Mouse (Mus musculus): ENCODE measurements around the gene Gm20777. TPM values are rescaled to one million over a fixed set of nuclear protein-coding genes. Genes with fewer than 3 reads are reported as not detected.
"Not testable (repeated sequence)": the region's sequence is repeated elsewhere in the genome, so short reads cannot be mapped to it uniquely, and the experiment has no call there.

Gm20777 gene
- polyA plus RNA-seq (2016; fragmentation: Nextera tagmentation; extraction: Ambion mirVana) = not detected in 2 replicates

- not testable (repeated sequence) for ATAC-seq (ENCODE audit: insufficient number of reproducible peaks, insufficient read depth, low FRiP score, low TSS enrichment); H3K4me2 ChIP-seq (replicated peaks); H3K27ac ChIP-seq; H3K36me3 ChIP-seq; H3K9ac ChIP-seq; H3K4me1 ChIP-seq; H3K27me3 ChIP-seq; H3K9me3 ChIP-seq; H3K4me3 ChIP-seq
These were observed at the start of gene Gm20777 for GRCm38 (mm10) chrY:10752350-10752749. TSS of gene Gm20777 (minus strand) at chrY:10752450.

- not testable (repeated sequence) for H3K4me2 ChIP-seq (replicated peaks); H3K27ac ChIP-seq; H3K9me3 ChIP-seq; H3K36me3 ChIP-seq; H3K4me1 ChIP-seq; ATAC-seq (ENCODE audit: insufficient number of reproducible peaks, insufficient read depth, low FRiP score, low TSS enrichment); H3K27me3 ChIP-seq; H3K4me3 ChIP-seq; H3K9ac ChIP-seq
- no CpG with 5 or more reads among the region's 5 CpGs for WGBS
These were observed 42.7 kb downstream of the Gm20777 start for GRCm38 (mm10) chrY:10709551-10709950.

- whole genome bisulfite sequencing = 91% methylated on average over 28 of the region's 30 CpGs
- ATAC-seq (ENCODE audit: insufficient number of reproducible peaks, insufficient read depth, low FRiP score, low TSS enrichment) = not testable (repeated sequence)
These were observed 43.5 kb downstream of the Gm20777 start for GRCm38 (mm10) chrY:10708761-10709160.

GRCm38 (mm10) chrY:10708226-10708625 is 44.0 kb downstream of the Gm20777 start:
- not testable (repeated sequence) for H3K4me3 ChIP-seq; H3K4me2 ChIP-seq (replicated peaks); H3K4me1 ChIP-seq; H3K27me3 ChIP-seq; H3K27ac ChIP-seq; H3K36me3 ChIP-seq; H3K9ac ChIP-seq; H3K9me3 ChIP-seq; ATAC-seq (ENCODE audit: insufficient number of reproducible peaks, insufficient read depth, low FRiP score, low TSS enrichment)
- WGBS = 94% methylated on average over 16 of the region's 16 CpGs

More at GRCm38 (mm10) chrY:10708761-10709160, 43.5 kb downstream of the Gm20777 start:
- H3K9me3 ChIP-seq; H3K9ac ChIP-seq; H3K27me3 ChIP-seq; H3K27ac ChIP-seq; H3K4me3 ChIP-seq; H3K4me2 ChIP-seq (replicated peaks); H3K36me3 ChIP-seq; H3K4me1 ChIP-seq: not testable (repeated sequence)

- not testable (repeated sequence) for H3K9me3 ChIP-seq; H3K36me3 ChIP-seq; ATAC-seq (ENCODE audit: insufficient number of reproducible peaks, insufficient read depth, low FRiP score, low TSS enrichment); H3K4me1 ChIP-seq; H3K27ac ChIP-seq; H3K4me2 ChIP-seq (replicated peaks); H3K9ac ChIP-seq; H3K27me3 ChIP-seq; H3K4me3 ChIP-seq
- WGBS = 91% methylated on average over 7 of the region's 7 CpGs
These were observed 45.6 kb downstream of the Gm20777 start for GRCm38 (mm10) chrY:10706686-10707085.

Other genes starting within 250 kb of the Gm20777 start
- not detected in 2 replicates for gene Gm20737, start 216.4 kb downstream of the Gm20777 start, polyA plus RNA-seq (2016; fragmentation: Nextera tagmentation; extraction: Ambion mirVana)
- gene Gm21775, start 199.0 kb downstream of the Gm20777 start, polyA plus RNA-seq (2016; fragmentation: Nextera tagmentation; extraction: Ambion mirVana) = not detected in 2 replicates
- not detected in 2 replicates for gene Gm21900, start 136.1 kb downstream of the Gm20777 start, polyA plus RNA-seq (2016; fragmentation: Nextera tagmentation; extraction: Ambion mirVana)